ENCODE assay signal across 25 mouse cellular contexts in genomic region chr11:70689578-70689977, GRCm38 (mm10). TPM values are rescaled to one million over a fixed set of nuclear protein-coding genes. Genes with fewer than 3 reads are reported as not detected.
DNase-seq lines count a peak whose midpoint lies in the region; ATAC-seq and TF ChIP-seq lines count a peak whose summit lies in the region.
"Had no signal": no experiment of that assay in that cellular context is flagged by ENCODE, and none has a peak within 500 bp of the region (broad histone marks: within the 10 kb centered on the region; RNA-seq: fewer than 3 reads in every experiment).

No protein-coding gene starts in this region.

- H3K9me3 ChIP-seq in kidney, embryonic 14.5 days (ENCODE audit: control insufficient read depth, low read length): no peaks in the 10 kb centered on the region
- H3K9me3 ChIP-seq in lung, postnatal 0 days (ENCODE audit: low read length): no peaks in the 10 kb centered on the region
- H3K9me3 ChIP-seq: heart, embryonic 13.5 days; hindbrain, embryonic 12.5 days; midbrain, embryonic 13.5 days; neural tube, embryonic 12.5 days had no signal

- no peak overlapping the region for H3K27ac ChIP-seq in kidney, embryonic 14.5 days (ENCODE audit: low read depth, low read length)
- H3K27ac ChIP-seq in lung, postnatal 0 days (ENCODE audit: low read length): no peak overlapping the region
- H3K27ac ChIP-seq: hindbrain, embryonic 12.5 days; midbrain, embryonic 13.5 days; neural tube, embryonic 12.5 days had no signal

- no peaks in the 10 kb centered on the region for H3K27me3 ChIP-seq in kidney, embryonic 14.5 days (ENCODE audit: control insufficient read depth, insufficient read depth, low read length)
- no peaks in the 10 kb centered on the region for H3K27me3 ChIP-seq in lung, postnatal 0 days (replicated peaks; ENCODE audit: insufficient read depth, low read length)
- H3K27me3 ChIP-seq: heart, embryonic 13.5 days; midbrain, embryonic 13.5 days; neural tube, embryonic 12.5 days had no signal

- peak; percentile 39 for DNase-seq in cerebellum, adult 11-12 months
- no peak for DNase-seq in cerebellum, postnatal 36 days
- peak; percentile 58 for DNase-seq in kidney, adult 11 months
- no peak for DNase-seq in lung, postnatal 0 days (ENCODE audit: low spot score)
- DNase-seq in lung, adult 2 months: no peak
- DNase-seq in kidney, postnatal 25 days: peak; percentile 47 to 61
- DNase-seq in left cerebral cortex, postnatal 4 days: no peak
- DNase-seq: adrenal gland, postnatal 14 days; forebrain, postnatal 0 days; gastrocnemius, postnatal 25 days; heart, adult 2 months; layer of hippocampus, adult 9-11 months; lung, postnatal 14 days; retina, postnatal 1 day; right cerebral cortex, postnatal 25 days; spleen, adult 18-20 months had no signal

- H3K4me3 ChIP-seq in kidney, embryonic 14.5 days (ENCODE audit: low read length): no peak overlapping the region
- no peak overlapping the region for H3K4me3 ChIP-seq in lung, postnatal 0 days (ENCODE audit: low read depth, low read length)
- no peak overlapping the region for H3K4me3 ChIP-seq in lung, adult 2 months (replicated peaks; ENCODE audit: extremely low read depth, low read depth, low read length)
- H3K4me3 ChIP-seq: heart, adult 2 months; heart, embryonic 13.5 days; hindbrain, embryonic 12.5 days; left cerebral cortex, adult 2 months; neural tube, embryonic 12.5 days had no signal

- H3K4me1 ChIP-seq in kidney, embryonic 14.5 days (ENCODE audit: control insufficient read depth, insufficient read depth, low read length): peaks cover 7% of the 10 kb centered on the region; the same call in 1 of the 2 replicates
- peaks cover 17% of the 10 kb centered on the region for H3K4me1 ChIP-seq in lung, postnatal 0 days (ENCODE audit: insufficient read depth, low read depth, low read length)
- H3K4me1 ChIP-seq in lung, adult 2 months (ENCODE audit: control insufficient read depth, insufficient read depth, low read length): peaks cover 12% of the 10 kb centered on the region; the same call in 1 of the 2 replicates

- no peak overlapping the region for H3K9ac ChIP-seq in kidney, embryonic 14.5 days (ENCODE audit: low read depth, low read length)
- 0 out of 2 replicates have a peak overlapping the region, but pooled peaks have one; percentile 23 for H3K9ac ChIP-seq in lung, postnatal 0 days (replicated peaks; ENCODE audit: low read depth)
- H3K9ac ChIP-seq: forebrain, postnatal 0 days; hindbrain, embryonic 12.5 days; midbrain, embryonic 13.5 days; neural tube, embryonic 12.5 days had no signal

- 66% methylated on average over 4 of the region's 4 CpGs for WGBS in kidney, embryonic 14.5 days
- WGBS in lung, postnatal 0 days: 50% methylated on average over 4 of the region's 4 CpGs
- 57% methylated on average over 4 of the region's 4 CpGs for WGBS in lung, adult 2 months

- peaks cover 10% of the 10 kb centered on the region for H3K36me3 ChIP-seq in kidney, embryonic 14.5 days (ENCODE audit: control insufficient read depth, insufficient read depth, low read length)
- H3K36me3 ChIP-seq in lung, postnatal 0 days (ENCODE audit: insufficient read depth, low read length): no peaks in the 10 kb centered on the region

- no peak overlapping the region for H3K4me2 ChIP-seq in kidney, embryonic 14.5 days (replicated peaks; ENCODE audit: low read depth, low read length)
- H3K4me2 ChIP-seq in lung, postnatal 0 days (replicated peaks; ENCODE audit: low read depth, low read length): no peak overlapping the region
- H3K4me2 ChIP-seq: heart, embryonic 13.5 days; hindbrain, embryonic 12.5 days had no signal

- no peak for TF ChIP-seq POLR2A in lung, adult 2 months (IDR thresholded peaks at IDR 0.05; ENCODE audit: borderline replicate concordance, extremely low read depth, low read depth, low read length)

- no peak for ATAC-seq in kidney, embryonic 14.5 days (ENCODE audit: low FRiP score, low TSS enrichment)
- no peak for ATAC-seq in lung, postnatal 0 days
- ATAC-seq: forebrain, postnatal 0 days; intestine, postnatal 0 days; midbrain, embryonic 13.5 days had no signal

- TF ChIP-seq CTCF in lung, postnatal 0 days (IDR thresholded peaks at IDR 0.05): no peak
- TF ChIP-seq CTCF in lung, adult 2 months (IDR thresholded peaks at IDR 0.05; ENCODE audit: insufficient read depth, low read length): no peak

- intact Hi-C loops in left cerebral cortex, postnatal 4 days (cut with DNase I): no loop called here

- no peak for TF ChIP-seq EP300 in lung, postnatal 0 days (IDR thresholded peaks at IDR 0.05)

RNA-seq across cellular contexts. Expression of gene Camta2, which starts 1.7 kb away (rescaled TPM):
- 10.8 and 16.1 TPM in 2 replicates for polyA plus RNA-seq in kidney, embryonic 14.5 days (2014; fragmentation: Nextera tagmentation; extraction: Ambion mirVana)
- 8.7 and 9.9 TPM in 2 replicates for polyA plus RNA-seq in lung, postnatal 0 days (2015; fragmentation: Nextera tagmentation; extraction: Ambion mirVana)
- 33.1 and 35.7 TPM in 2 replicates for polyA plus RNA-seq in lung, adult 2 months (2012; rRNA removed)
- total RNA-seq in left cerebral cortex, postnatal 4 days (2021): 10 to 100 TPM; 65.7 to 69.5 TPM

RNA-seq across cellular contexts. Expression of gene Inca1, which starts 10.4 kb away (rescaled TPM):
- 1.3 and 2.1 TPM in 2 replicates for polyA plus RNA-seq in kidney, embryonic 14.5 days (2014; fragmentation: Nextera tagmentation; extraction: Ambion mirVana)
- polyA plus RNA-seq in lung, postnatal 0 days (2015; fragmentation: Nextera tagmentation; extraction: Ambion mirVana): 2.4 and 2.6 TPM in 2 replicates
- 1.6 and 2.0 TPM in 2 replicates for polyA plus RNA-seq in lung, adult 2 months (2012; rRNA removed)
- total RNA-seq in left cerebral cortex, postnatal 4 days (2021): under 1 TPM; 0.30 to 0.77 TPM
- total RNA-seq: common myeloid progenitor, adult 5-6 weeks; megakaryocyte, adult 5-6 weeks had no signal

RNA-seq across cellular contexts. Expression of gene Kif1c, which starts 10.8 kb away (rescaled TPM):
- 10.0 and 15.6 TPM in 2 replicates for polyA plus RNA-seq in kidney, embryonic 14.5 days (2014; fragmentation: Nextera tagmentation; extraction: Ambion mirVana)
- 4.8 and 5.3 TPM in 2 replicates for polyA plus RNA-seq in lung, postnatal 0 days (2015; fragmentation: Nextera tagmentation; extraction: Ambion mirVana)
- 78.2 and 103 TPM in 2 replicates for polyA plus RNA-seq in lung, adult 2 months (2012; rRNA removed)
- total RNA-seq in left cerebral cortex, postnatal 4 days (2021): 10 to 100 TPM; 35.1 to 35.5 TPM

RNA-seq across cellular contexts. Expression of gene Spag7, which starts 20.4 kb away (rescaled TPM):
- polyA plus RNA-seq in kidney, embryonic 14.5 days (2014; fragmentation: Nextera tagmentation; extraction: Ambion mirVana): 177 and 230 TPM in 2 replicates
- 84.6 and 95.5 TPM in 2 replicates for polyA plus RNA-seq in lung, postnatal 0 days (2015; fragmentation: Nextera tagmentation; extraction: Ambion mirVana)
- 24.7 and 39.0 TPM in 2 replicates for polyA plus RNA-seq in lung, adult 2 months (2012; rRNA removed)
- total RNA-seq in left cerebral cortex, postnatal 4 days (2021): 10 to 100 TPM; 50.6 to 56.8 TPM

RNA-seq across cellular contexts. Expression of gene Eno3, which starts 32.6 kb away (rescaled TPM):
- polyA plus RNA-seq in kidney, embryonic 14.5 days (2014; fragmentation: Nextera tagmentation; extraction: Ambion mirVana): 22.4 and 26.8 TPM in 2 replicates
- 20.8 and 23.1 TPM in 2 replicates for polyA plus RNA-seq in lung, postnatal 0 days (2015; fragmentation: Nextera tagmentation; extraction: Ambion mirVana)
- 19.6 and 97.3 TPM in 2 replicates for polyA plus RNA-seq in lung, adult 2 months (2012; rRNA removed)
- 1 to 10 TPM; 8.1 to 9.3 TPM for total RNA-seq in left cerebral cortex, postnatal 4 days (2021)

Comparison
In these comparisons a context has a peak if more than half of its experiments do, and no peak if none do; other contexts are left out.
1. DNase-seq: peak in cerebellum, adult 11-12 months (single experiment), kidney, adult 11 months (single experiment) and kidney, postnatal 25 days (2 of 2); none in cerebellum, postnatal 36 days (0 of 2), lung, postnatal 0 days (single experiment), lung, adult 2 months (single experiment) and left cerebral cortex, postnatal 4 days (single experiment).